Mouse (Mus musculus) adrenal gland, postnatal 14 days (tissue): ENCODE measurements around the gene Vpreb1. TPM values are rescaled to one million over a fixed set of nuclear protein-coding genes. Genes with fewer than 3 reads are reported as not detected.

Experiments used
- DNase-seq: peaks from one replicate; pipeline ENCODE4 v3.0.0; 2021; ENCODE audit warnings: mixed read lengths
- total RNA-seq: library from RNA; stranded (reverse); gene quantifications from 2 replicates; pipeline ENCODE4 v1.2.3, GENCODE M21; 2021

Gene Vpreb1
- total RNA-seq, 1 experiment from 2014 or later: not detected

GRCm38 (mm10) chr16:16855541-16855940 is 15.1 kb downstream of the Vpreb1 start:
- no peak for DNase-seq

DNA sequence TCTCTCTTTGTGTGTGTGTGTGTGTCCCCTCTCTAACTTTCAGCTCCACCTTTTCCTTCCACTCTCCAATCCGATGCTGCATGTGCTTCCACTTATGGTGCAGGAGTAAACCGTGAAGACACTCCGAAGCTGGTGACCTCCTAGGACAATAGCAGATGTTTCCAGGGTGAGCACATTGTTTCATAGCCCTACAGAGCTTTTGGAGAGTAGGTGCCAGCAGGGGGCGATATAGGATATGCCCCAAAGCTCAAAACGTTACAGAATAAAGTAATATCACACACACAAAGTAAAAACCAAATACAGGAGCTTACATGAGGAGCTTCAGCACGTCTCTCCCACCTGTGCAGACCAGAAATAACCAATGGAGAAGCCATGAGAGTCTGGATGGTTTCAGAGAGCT is 15.8 kb downstream of the Vpreb1 start:
- DNase-seq: peak; percentile 69

DNA sequence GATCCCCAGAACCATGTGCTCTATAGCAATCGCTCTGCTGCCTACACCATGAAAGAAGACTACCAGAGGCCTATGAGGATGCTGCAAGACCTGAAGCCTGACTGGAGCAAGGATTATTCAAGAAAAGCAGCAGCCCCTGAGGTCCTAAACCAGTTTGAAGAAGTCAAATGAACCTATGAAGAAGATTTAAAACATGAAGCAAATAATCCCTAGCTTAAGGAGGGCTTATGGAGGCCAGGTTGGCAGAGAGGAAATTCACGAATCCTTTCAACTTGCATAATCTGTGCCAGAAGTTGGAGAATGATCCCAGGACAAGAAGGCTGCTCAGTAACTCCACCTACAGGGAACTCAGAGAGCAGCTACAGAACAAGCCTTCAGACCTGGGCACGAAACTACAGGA is 18.2 kb downstream of the Vpreb1 start:
- no peak for DNase-seq

DNA sequence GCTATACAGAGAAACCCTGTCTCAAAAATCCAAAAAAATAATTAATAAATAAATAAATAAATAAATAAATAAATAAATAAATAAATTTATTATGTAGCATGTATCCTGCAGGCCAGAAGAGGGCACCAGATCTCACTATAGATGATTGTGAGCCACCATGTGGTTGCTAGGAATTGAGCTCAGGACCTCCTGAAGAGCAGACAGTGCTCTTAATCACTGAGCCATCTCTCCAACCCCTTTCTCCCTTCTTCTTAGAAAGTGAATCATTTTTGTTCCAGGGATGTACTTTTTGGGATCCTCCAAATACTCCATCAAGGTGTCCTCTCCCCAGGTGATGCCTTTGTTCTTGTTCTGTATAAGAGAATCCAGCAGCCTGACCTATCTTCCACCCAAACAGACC is 21.4 kb downstream of the Vpreb1 start:
- DNase-seq: no peak

GRCm38 (mm10) chr16:16829671-16830070 is 41.0 kb downstream of the Vpreb1 start:
- no peak for DNase-seq

DNA sequence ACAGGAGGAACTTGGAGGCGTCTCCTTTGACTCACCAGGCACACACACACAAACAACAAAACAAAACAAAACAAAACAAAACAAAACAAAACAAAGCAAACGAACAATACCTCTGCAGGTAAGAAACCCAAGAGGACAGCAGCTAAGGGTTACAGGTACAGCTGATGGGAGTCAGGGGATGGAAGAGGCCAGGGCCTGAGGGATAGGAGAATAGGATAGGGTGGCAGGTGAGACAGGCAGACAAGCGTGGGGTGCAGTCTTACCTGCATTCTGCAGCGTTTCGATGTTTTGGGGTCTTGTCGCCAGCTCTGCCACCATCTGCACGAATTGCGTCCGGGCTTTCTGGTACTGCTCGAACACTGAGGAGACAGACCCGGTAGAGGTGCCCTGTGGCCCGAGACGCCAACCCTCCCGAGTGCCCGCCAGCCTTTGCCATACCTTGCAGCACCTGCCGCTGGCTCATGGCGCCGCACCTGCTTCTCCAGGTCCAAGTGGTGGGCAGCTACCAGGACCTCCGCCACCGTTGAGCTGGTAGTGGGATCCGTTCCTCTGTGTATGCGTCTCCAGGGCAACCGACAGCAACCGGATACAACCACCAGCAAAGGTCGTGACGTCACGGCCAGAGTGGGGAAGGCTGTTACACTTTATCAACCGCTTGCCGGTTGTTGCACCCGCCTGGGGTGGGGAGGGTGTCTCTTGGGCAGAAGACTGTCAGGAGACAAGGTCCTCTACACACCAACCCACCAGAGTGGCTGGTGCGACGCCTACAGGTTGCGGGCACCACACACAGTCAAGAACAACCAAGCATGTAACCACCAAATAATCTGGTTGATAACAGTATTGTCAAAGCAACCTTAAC is 41.7 kb downstream of the Vpreb1 start, which contains the start of gene Spag6l:
Gene Spag6l, minus strand, starts transcription at position 700 of the 859 bp plus-strand sequence.
- peak; percentile 68 for DNase-seq

GRCm38 (mm10) chr16:16826223-16826622 is 44.4 kb downstream of the Vpreb1 start:
- no peak for DNase-seq

- no peak for DNase-seq
These were observed 45.2 kb downstream of the Vpreb1 start for GRCm38 (mm10) chr16:16825476-16825875.

Other genes with a start within 250 kb of the Vpreb1 start
- not detected in 2 replicates for gene Olfr19, start 194.4 kb downstream of the Vpreb1 start, total RNA-seq
- 0.44 and 0.53 TPM in 2 replicates for gene Spag6l, start 41.4 kb downstream of the Vpreb1 start, total RNA-seq
- 0.41 TPM in 1 of 2 replicates, not detected in the other for gene Igll1, start 6.9 kb downstream of the Vpreb1 start, total RNA-seq
- 57.0 and 72.3 TPM in 2 replicates for gene Top3b, start 107 bp downstream of the Vpreb1 start, total RNA-seq
- gene Ppm1f, start 25.6 kb upstream of the Vpreb1 start, total RNA-seq: 37.8 and 39.0 TPM in 2 replicates
- gene Mapk1, start 112.5 kb upstream of the Vpreb1 start, total RNA-seq: 179 and 204 TPM in 2 replicates
- gene Ypel1, start 198.9 kb upstream of the Vpreb1 start, total RNA-seq: 5.2 and 5.3 TPM in 2 replicates
- 84.2 and 97.6 TPM in 2 replicates for gene Ppil2, start 240.4 kb upstream of the Vpreb1 start, total RNA-seq